Mouse (Mus musculus) B cell, adult (primary cell): ENCODE data around the gene Rnf2. TPM values are rescaled to one million over a fixed set of nuclear protein-coding genes. Genes with fewer than 3 reads are reported as not detected.

ENCODE experiments used
- total RNA-seq: library from RNA; stranded (reverse); gene quantifications from 4 replicates; pipeline ENCODE4 v1.2.4, GENCODE M21; 2023; ENCODE audit not compliant: inconsistent age

Gene Rnf2
- total RNA-seq: 52.0 to 60.1 TPM (median 56.0 TPM) in 4 replicates

DNA sequence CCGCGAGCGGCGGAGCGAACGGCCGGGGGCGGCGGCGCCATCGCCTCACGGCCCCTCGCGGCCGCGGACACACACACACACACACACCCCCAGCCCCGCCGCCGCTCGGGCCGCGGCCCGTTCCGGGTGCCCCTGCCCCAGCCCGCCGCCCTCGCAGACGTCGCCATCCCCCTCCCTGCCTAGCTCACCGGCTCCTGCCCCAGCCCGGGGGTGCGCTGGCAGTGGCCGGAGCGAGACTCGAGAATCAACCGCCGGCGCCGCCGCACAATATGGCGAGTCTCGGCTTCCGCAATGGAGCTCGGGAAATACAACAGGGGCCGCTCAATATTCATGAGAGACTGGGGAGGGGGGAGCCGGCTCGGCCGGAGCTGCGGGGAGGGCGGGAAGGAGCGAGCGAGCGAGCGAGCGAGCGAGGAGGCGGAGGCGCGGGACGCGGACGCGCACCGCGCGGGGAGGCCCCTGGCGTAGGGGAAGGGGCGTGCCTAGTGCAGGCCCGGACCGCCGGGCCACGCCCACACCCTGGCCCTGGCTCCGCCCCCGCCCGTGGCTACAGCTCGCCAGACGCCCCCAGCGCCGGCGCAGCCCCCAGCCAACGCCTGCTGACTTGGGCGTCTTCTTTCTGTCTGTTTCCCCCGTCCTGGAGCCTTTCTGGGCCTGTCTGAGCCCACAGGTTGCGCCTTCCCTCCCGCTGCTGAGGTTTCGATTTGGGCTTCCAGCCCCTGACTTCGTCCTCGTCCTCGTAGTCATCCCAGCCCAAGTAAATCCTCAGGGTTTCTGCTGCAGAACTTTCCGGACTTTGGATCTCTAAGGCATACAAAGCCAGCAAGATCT, at the start of gene Rnf2:
TSS of gene Rnf2 (minus strand) at position 425 of the 831 bp plus-strand sequence.

DNA sequence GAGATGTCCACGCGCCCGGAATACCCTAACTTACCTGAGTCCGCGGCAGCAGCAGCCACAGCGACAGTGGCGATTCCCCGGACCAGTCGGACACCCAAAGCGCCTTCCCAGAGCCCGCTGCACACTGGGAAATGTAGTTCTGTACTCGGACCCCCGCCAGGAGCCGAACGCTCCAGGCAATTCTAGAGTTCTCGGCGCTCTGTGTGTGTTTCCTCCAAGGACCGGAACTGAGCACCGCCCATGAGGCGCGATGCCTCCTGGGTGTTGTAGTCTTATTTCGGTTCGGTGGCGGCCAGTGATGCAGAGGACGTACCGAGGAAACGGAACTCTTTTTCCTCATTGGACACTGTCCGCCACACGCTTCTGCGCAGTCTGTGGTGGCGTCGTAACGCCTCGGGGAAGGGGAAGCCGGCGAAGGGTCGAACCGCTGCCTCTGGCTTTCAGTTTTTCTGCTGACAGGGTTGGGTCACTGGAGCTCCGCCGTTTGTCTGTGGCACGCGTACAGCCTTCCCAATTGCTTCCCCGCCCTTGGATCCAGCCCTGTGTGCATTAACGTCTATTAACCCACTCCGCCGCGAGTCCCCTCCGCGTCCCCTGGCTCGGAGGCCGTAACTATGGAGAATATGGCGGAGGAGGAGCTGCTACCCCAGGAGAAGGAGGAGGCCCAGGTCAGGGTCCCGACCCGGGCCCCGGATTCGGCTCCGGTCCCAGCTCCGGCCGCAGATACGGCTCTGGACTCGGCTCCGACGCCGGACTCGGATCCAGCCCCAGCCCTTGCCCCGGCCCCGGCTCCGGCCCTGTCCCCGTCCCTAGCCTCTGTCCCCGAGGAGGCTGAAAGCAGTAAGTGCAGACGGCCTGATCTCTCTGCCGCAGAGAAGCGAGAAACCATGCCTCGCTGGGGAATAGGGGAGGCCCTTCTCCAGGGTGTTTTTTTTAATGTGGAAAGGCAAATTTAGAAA, 72.2 kb downstream of the Rnf2 start, which contains the start of the genes Swt1 and Trmt1l:
TSS of gene Swt1 (minus strand) at position 193 of the 959 bp plus-strand sequence.
TSS of gene Trmt1l (plus strand) at position 280 of the 959 bp plus-strand sequence.

Other genes with a start within 250 kb of the Rnf2 start
- gene Ivns1abp, start 156.5 kb downstream of the Rnf2 start, total RNA-seq: 324 to 363 TPM (median 350 TPM) in 4 replicates
- gene Swt1, start 72.5 kb downstream of the Rnf2 start, total RNA-seq: 32.4 to 47.2 TPM (median 36.9 TPM) in 4 replicates
- 38.5 to 41.6 TPM (median 40.4 TPM) in 4 replicates for gene Trmt1l, start 72.4 kb downstream of the Rnf2 start, total RNA-seq
- gene Fam129a, start 70.2 kb upstream of the Rnf2 start, total RNA-seq: 1.2 to 2.2 TPM (median 1.3 TPM) in 4 replicates